In the genomic region with DNA sequence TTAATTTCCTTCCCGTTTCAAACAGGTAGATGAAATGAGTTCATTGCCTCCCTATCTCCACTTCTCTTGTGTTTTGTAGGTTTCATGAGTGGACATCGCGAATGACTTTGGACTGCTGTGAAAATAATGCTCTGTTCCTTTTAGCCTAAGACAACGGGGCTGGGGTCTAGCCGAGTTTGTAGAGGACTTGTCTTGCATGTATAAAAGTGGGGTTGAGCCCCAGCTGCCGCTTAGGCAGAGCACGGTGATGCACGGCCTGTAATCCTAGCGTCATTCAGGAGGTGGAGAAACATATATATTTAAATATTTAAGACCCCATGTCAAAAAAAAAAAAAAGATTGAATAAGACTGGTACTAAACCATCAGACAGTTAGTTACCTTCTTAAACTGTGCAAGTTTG, we compare ENCODE assay signal across 7 mouse cellular contexts. TPM values are rescaled to one million over a fixed set of nuclear protein-coding genes. Genes with fewer than 3 reads are reported as not detected.
DNase-seq lines count a peak whose midpoint lies in the region; ATAC-seq and TF ChIP-seq lines count a peak whose summit lies in the region.

No protein-coding gene starts in this region.

- no peak overlapping the region for H3K9ac ChIP-seq in liver, embryonic 11.5 days (ENCODE audit: low read depth, low read length)

- no peak overlapping the region for H3K27ac ChIP-seq in liver, embryonic 11.5 days (ENCODE audit: low read depth, low read length)
- H3K27ac ChIP-seq in forebrain, embryonic 10.5 days: peak overlapping the region; percentile 80
- H3K27ac ChIP-seq in limb, embryonic 10.5 days: no peak overlapping the region
- H3K27ac ChIP-seq in olfactory bulb, adult 2 months (ENCODE audit: insufficient read depth, low read depth, low read length): no peak overlapping the region

- peak overlapping the region; percentile 55 for H3K4me3 ChIP-seq in liver, embryonic 11.5 days (ENCODE audit: low read depth, low read length)
- peak overlapping the region; percentile 61 for H3K4me3 ChIP-seq in forebrain, embryonic 10.5 days
- peak overlapping the region; percentile 66 for H3K4me3 ChIP-seq in limb, embryonic 10.5 days
- peak overlapping the region; percentile 67 for H3K4me3 ChIP-seq in olfactory bulb, adult 2 months (ENCODE audit: insufficient read depth, low read depth, low read length)

- DNase-seq in liver, embryonic 11.5 days (ENCODE audit: low spot score): no peak
- no peak for DNase-seq in liver
- DNase-seq in forebrain, embryonic 10.5 days (ENCODE audit: extremely low spot score, low spot score): no peak
- no peak for DNase-seq in limb, embryonic 10.5 days (ENCODE audit: low spot score)
- no peak for DNase-seq in cerebellum, adult 11-12 months

- peaks cover 42% of the 10 kb centered on the region for H3K27me3 ChIP-seq in liver, embryonic 11.5 days (replicated peaks; ENCODE audit: control insufficient read depth, insufficient read depth, low read length)
- H3K27me3 ChIP-seq in forebrain, embryonic 10.5 days (ENCODE audit: poor library complexity, severe bottlenecking): peaks cover 51% of the 10 kb centered on the region
- peaks cover 48% of the 10 kb centered on the region for H3K27me3 ChIP-seq in limb, embryonic 10.5 days (ENCODE audit: low read depth, poor library complexity, severe bottlenecking)

- TF ChIP-seq POLR2A in olfactory bulb, adult 2 months (IDR thresholded peaks at IDR 0.05; ENCODE audit: insufficient read depth, low read depth, low read length): no peak

- no peaks in the 10 kb centered on the region for H3K9me3 ChIP-seq in liver, embryonic 11.5 days (ENCODE audit: control insufficient read depth, low read length)
- H3K9me3 ChIP-seq in forebrain, embryonic 10.5 days: no peaks in the 10 kb centered on the region
- H3K9me3 ChIP-seq in limb, embryonic 10.5 days (replicated peaks): no peaks in the 10 kb centered on the region

- TF ChIP-seq CTCF in olfactory bulb, adult 2 months (IDR thresholded peaks at IDR 0.05; ENCODE audit: insufficient read depth, low read depth, low read length): no peak

- H3K4me1 ChIP-seq in liver, embryonic 11.5 days (replicated peaks; ENCODE audit: control insufficient read depth, insufficient read depth, low read length): peaks cover 3% of the 10 kb centered on the region; the same call in 1 of the 2 replicates
- H3K4me1 ChIP-seq in forebrain, embryonic 10.5 days: peaks cover 18% of the 10 kb centered on the region
- H3K4me1 ChIP-seq in limb, embryonic 10.5 days: peaks cover 33% of the 10 kb centered on the region
- H3K4me1 ChIP-seq in olfactory bulb, adult 2 months (ENCODE audit: control insufficient read depth, insufficient read depth, low read length): peaks cover 5% of the 10 kb centered on the region; the same call in 1 of the 2 replicates

- 26% methylated on average over 9 of the region's 9 CpGs for WGBS in liver, embryonic 11.5 days
- WGBS in forebrain, embryonic 10.5 days: 10% methylated on average over 9 of the region's 9 CpGs
- WGBS in limb, embryonic 10.5 days: 19% methylated on average over 9 of the region's 9 CpGs
- 12% methylated on average over 9 of the region's 9 CpGs for WGBS in olfactory bulb, adult 2 months

- ATAC-seq in liver, embryonic 11.5 days (replicated peaks; ENCODE audit: low FRiP score): no peak
- ATAC-seq in megakaryocyte progenitor cell, adult 5-6 weeks (replicated peaks; ENCODE audit: poor library complexity): no peak

- H3K4me2 ChIP-seq in liver, embryonic 11.5 days: peak overlapping the region; percentile 86

- no peaks in the 10 kb centered on the region for H3K36me3 ChIP-seq in liver, embryonic 11.5 days (ENCODE audit: control insufficient read depth, insufficient read depth, low read length)
- H3K36me3 ChIP-seq in forebrain, embryonic 10.5 days (replicated peaks): no peaks in the 10 kb centered on the region
- H3K36me3 ChIP-seq in limb, embryonic 10.5 days: no peaks in the 10 kb centered on the region

RNA-seq across cellular contexts. Expression of a gene that starts 1.2 kb away (rescaled TPM):
- not detected in 2 replicates for polyA plus RNA-seq in liver, embryonic 11.5 days (2014; fragmentation: Nextera tagmentation; extraction: Ambion mirVana)
- polyA plus RNA-seq in forebrain, embryonic 10.5 days (2016; fragmentation: Nextera tagmentation; extraction: Ambion mirVana): 0.55 and 0.73 TPM in 2 replicates
- polyA plus RNA-seq in limb, embryonic 10.5 days (2016; fragmentation: Nextera tagmentation; extraction: Ambion mirVana): 0.14 TPM in 2 replicates
- not detected in 2 replicates for polyA plus RNA-seq in olfactory bulb, adult 2 months (2012; ENCODE audit: insufficient read depth, insufficient read length, low replicate concordance, missing spikeins)
- not detected in 2 replicates for total RNA-seq in megakaryocyte progenitor cell, adult 5-6 weeks (2015)
- total RNA-seq in megakaryocyte progenitor cell, adult 5-6 weeks (2017): not detected in 2 replicates

RNA-seq across cellular contexts. Expression of a gene that starts 40.7 kb away (rescaled TPM):
- polyA plus RNA-seq in liver, embryonic 11.5 days (2014; fragmentation: Nextera tagmentation; extraction: Ambion mirVana): 1.9 and 2.5 TPM in 2 replicates
- polyA plus RNA-seq in forebrain, embryonic 10.5 days (2016; fragmentation: Nextera tagmentation; extraction: Ambion mirVana): 1.5 and 1.8 TPM in 2 replicates
- 1.9 and 2.4 TPM in 2 replicates for polyA plus RNA-seq in limb, embryonic 10.5 days (2016; fragmentation: Nextera tagmentation; extraction: Ambion mirVana)
- not detected in 2 replicates for polyA plus RNA-seq in olfactory bulb, adult 2 months (2012; ENCODE audit: insufficient read depth, insufficient read length, low replicate concordance, missing spikeins)
- 0.27 and 0.32 TPM in 2 replicates for total RNA-seq in megakaryocyte progenitor cell, adult 5-6 weeks (2015)
- total RNA-seq in megakaryocyte progenitor cell, adult 5-6 weeks (2017): 0.17 TPM in 1 of 2 replicates, not detected in the other
